Mouse (Mus musculus) heart, embryonic 13.5 days (tissue): ENCODE data around the gene Ctdspl. TPM values are rescaled to one million over a fixed set of nuclear protein-coding genes. Genes with fewer than 3 reads are reported as not detected.
A peak's percentile ranks its signal among the peaks of the same experiment; 100 is the strongest.

ENCODE experiments used
- ATAC-seq: fragments of 200-750 bp; cut with Nextera tagmentation; 2 replicates; pipeline ENCODE4 v1.8.0; 2017; ENCODE audit warnings: moderate TSS enrichment; ENCODE audit not compliant: insufficient number of reproducible peaks, low FRiP score, low TSS enrichment; ENCODE audit errors: extremely low read depth
- H3K27ac ChIP-seq: fragments of 300-500 bp; sonication (generic); replicated peaks from 2 replicates; pipeline ENCODE4 v1.5.1; 2015; ENCODE audit warnings: moderate library complexity, mild to moderate bottlenecking, inconsistent platforms
- H3K27me3 ChIP-seq: fragments of 300-500 bp; sonication (generic); replicated peaks from 2 replicates; pipeline ENCODE4 v1.6.1; 2015; ENCODE audit warnings: mild to moderate bottlenecking, inconsistent platforms
- H3K36me3 ChIP-seq: fragments of 300-500 bp; sonication (generic); 2 replicates; pipeline ENCODE4 v1.6.1; 2015; ENCODE audit warnings: mild to moderate bottlenecking, inconsistent platforms
- H3K4me1 ChIP-seq: fragments of 300-500 bp; sonication (generic); 2 replicates; pipeline ENCODE4 v1.6.1; 2015; ENCODE audit warnings: inconsistent platforms
- H3K4me2 ChIP-seq: fragments of 300-500 bp; sonication (generic); 2 replicates; pipeline ENCODE4 v1.6.1; 2015; ENCODE audit warnings: inconsistent platforms, mild to moderate bottlenecking, moderate library complexity
- H3K4me3 ChIP-seq: fragments of 300-500 bp; sonication (generic); 2 replicates; pipeline ENCODE4 v1.5.1; 2015; ENCODE audit warnings: moderate library complexity, mild to moderate bottlenecking, inconsistent platforms
- H3K9ac ChIP-seq: fragments of 300-500 bp; sonication (generic); 2 replicates; pipeline ENCODE4 v1.6.1; 2015; ENCODE audit warnings: inconsistent platforms, mild to moderate bottlenecking, moderate library complexity
- H3K9me3 ChIP-seq: fragments of 300-500 bp; sonication (generic); 2 replicates; pipeline ENCODE4 v1.6.1; 2016; ENCODE audit warnings: inconsistent platforms
- WGBS: fragments of 180-500 bp; shearing (Covaris S2); methylation state at CpG from one replicate; pipeline ENCODE4 v1.1.7; 2015; ENCODE audit warnings: mixed read lengths; 5-methylcytosine and 5-hydroxymethylcytosine counted together
- polyA plus RNA-seq: library from polyadenylated mRNA; unstranded; fragments of >200 nt; fragmentation: Nextera tagmentation; extraction: Ambion mirVana; gene quantifications from 2 replicates; pipeline ENCODE4 v1.2.1, GENCODE M21; 2015

The Ctdspl gene
- 6.8 and 8.2 TPM in 2 replicates for polyA plus RNA-seq

DNA sequence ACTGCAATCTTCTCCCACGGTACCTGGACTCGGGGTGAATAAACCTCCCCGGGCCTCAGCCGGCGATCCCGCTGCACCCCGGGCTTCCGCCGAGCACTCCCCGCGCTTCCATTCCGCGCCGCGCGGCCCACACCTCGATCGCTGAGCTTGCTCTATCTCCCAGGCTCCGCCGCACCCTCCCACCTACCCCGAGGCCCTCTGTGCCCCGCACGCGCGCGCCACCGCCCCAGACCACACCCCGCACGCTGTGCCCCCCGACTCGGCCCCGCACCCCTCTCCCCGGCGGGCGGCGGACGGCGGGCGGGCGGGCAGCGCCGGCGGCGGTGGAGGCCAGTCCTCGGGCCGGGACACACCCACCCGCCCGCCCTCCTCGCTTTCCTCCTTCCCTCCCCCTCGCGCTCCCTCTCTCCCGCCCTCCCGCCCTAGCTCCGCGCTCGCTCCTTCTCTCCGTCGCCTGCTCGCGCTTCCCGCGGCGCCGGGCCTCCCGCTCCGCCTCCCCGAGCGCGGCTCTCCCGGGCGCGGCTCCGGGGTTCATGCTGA lies at the start of gene Ctdspl:
Gene Ctdspl, plus strand, starts transcription at position 343 of the 540 bp plus-strand sequence.
- Histone ChIP-seq H3K27ac (peak within 1 kb of the TSS; percentile 89), H3K9me3 (no peaks in the 10 kb centered on the region), H3K4me3 (peak within 1 kb of the TSS; percentile 85), H3K9ac (peak within 1 kb of the TSS; percentile 94), H3K4me2 (peak within 1 kb of the TSS; percentile 100), H3K27me3 (no peaks in the 10 kb centered on the region), H3K36me3 (peaks cover 14% of the 10 kb centered on the region), H3K4me1 (peaks cover 41% of the 10 kb centered on the region)
- ATAC-seq, result peak; percentile 26
- whole genome bisulfite sequencing, result under 1% methylated on average over 29 of the region's 73 CpGs

DNA sequence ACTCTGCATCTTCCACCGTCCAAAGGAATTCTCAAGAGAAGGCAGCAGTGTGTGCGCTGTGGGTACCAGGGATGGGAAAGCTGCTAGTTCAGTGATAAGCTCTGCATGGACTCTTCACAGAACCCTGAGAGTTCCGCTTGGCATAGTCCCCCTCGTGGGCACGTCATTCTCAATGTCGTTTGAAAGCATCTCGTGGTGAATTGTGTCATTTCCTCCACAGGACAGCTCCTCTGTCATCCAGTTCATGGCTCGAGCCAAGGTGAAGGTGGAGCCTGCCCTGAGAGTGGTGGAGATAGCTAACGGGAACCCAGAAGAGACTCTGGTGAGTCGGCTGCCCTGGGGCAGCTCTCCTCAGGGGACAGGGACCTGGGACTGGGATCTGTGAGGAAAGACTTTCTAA lies 49.4 kb upstream of the Ctdspl start:
- no peaks in the 10 kb centered on the region for H3K27me3 ChIP-seq
- H3K9ac ChIP-seq, result peak overlapping the region; percentile 37; the same call in 1 of the 2 replicates
- H3K4me1 ChIP-seq, result peaks cover 34% of the 10 kb centered on the region
- H3K4me2 ChIP-seq, result no peak overlapping the region
- H3K9me3 ChIP-seq, result no peaks in the 10 kb centered on the region
- peaks cover 39% of the 10 kb centered on the region for H3K36me3 ChIP-seq
- peak overlapping the region; percentile 44 for H3K27ac ChIP-seq
- no peak overlapping the region for H3K4me3 ChIP-seq
- WGBS, result 48% methylated on average over 10 of the region's 10 CpGs
- no peak for ATAC-seq

DNA sequence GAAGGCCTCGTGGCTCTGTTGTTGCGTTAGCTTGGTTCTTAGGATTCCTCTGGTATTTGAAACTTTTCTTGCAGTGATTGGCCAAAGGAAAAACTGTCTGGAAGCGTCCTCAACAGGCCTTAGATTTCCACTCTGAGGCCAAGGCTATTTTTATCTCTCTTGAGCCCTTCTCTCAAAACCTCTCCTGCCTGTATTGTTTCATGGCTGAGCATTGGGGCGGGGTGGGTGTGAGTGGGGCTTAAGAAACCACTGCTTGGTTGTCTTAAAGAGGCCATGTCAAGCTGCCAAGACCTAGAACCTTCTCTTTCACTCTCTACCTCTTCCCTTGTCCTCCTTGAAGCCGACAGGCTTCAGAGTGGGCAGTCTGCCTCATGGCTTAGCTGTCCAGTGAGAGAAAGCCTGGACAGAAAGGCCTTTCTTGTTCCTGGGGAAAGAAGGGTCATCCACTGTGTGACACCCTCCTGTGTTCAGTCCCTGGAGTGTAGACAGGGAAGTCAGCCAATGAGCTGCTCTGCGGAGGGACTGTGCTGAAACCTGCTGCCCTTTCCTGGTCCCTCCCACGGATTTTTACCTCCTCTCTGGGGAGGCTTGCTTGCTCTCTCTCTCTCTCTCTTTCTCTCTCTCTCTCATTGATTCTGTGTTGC lies 48.8 kb upstream of the Ctdspl start:
- WGBS, result 55% methylated on average over 7 of the region's 7 CpGs
- ATAC-seq, result no peak

DNA sequence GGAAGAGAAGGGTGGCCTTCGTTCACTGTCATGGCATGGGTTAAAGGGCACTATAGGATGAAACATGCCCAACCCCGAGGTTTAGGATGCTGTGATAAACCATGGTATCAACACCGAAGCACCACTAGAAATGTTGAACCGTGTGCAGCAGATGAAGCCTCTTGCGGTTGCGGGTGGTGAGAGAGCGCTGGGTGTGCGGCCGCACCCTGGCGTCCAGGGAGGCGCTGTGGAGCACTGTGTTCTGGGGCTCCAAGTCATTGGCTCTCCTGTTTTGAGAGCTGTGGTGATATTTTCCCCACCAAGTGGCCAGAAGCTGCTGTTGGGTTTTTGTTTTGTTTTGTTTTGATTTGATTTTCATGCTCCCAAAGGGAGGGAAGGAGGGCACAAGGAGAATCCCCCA lies 47.7 kb upstream of the Ctdspl start:
- no peak overlapping the region for H3K27ac ChIP-seq
- no peak overlapping the region for H3K4me3 ChIP-seq
- no peaks in the 10 kb centered on the region for H3K27me3 ChIP-seq
- H3K4me1 ChIP-seq, result peaks cover 34% of the 10 kb centered on the region
- H3K9me3 ChIP-seq, result no peaks in the 10 kb centered on the region
- no peak for ATAC-seq
- H3K36me3 ChIP-seq, result peaks cover 26% of the 10 kb centered on the region
- WGBS, result 87% methylated on average over 11 of the region's 11 CpGs
- no peak overlapping the region for H3K9ac ChIP-seq
- H3K4me2 ChIP-seq, result no peak overlapping the region

More for the DNA sequence above, 48.8 kb upstream of the Ctdspl start:
- H3K27ac ChIP-seq, result peak overlapping the region; percentile 44
- peak overlapping the region; percentile 37; the same call in 1 of the 2 replicates for H3K9ac ChIP-seq
- no peak overlapping the region for H3K4me3 ChIP-seq
- no peak overlapping the region for H3K4me2 ChIP-seq
- peaks cover 34% of the 10 kb centered on the region for H3K4me1 ChIP-seq
- no peaks in the 10 kb centered on the region for H3K27me3 ChIP-seq
- H3K9me3 ChIP-seq, result no peaks in the 10 kb centered on the region
- H3K36me3 ChIP-seq, result peaks cover 33% of the 10 kb centered on the region

DNA sequence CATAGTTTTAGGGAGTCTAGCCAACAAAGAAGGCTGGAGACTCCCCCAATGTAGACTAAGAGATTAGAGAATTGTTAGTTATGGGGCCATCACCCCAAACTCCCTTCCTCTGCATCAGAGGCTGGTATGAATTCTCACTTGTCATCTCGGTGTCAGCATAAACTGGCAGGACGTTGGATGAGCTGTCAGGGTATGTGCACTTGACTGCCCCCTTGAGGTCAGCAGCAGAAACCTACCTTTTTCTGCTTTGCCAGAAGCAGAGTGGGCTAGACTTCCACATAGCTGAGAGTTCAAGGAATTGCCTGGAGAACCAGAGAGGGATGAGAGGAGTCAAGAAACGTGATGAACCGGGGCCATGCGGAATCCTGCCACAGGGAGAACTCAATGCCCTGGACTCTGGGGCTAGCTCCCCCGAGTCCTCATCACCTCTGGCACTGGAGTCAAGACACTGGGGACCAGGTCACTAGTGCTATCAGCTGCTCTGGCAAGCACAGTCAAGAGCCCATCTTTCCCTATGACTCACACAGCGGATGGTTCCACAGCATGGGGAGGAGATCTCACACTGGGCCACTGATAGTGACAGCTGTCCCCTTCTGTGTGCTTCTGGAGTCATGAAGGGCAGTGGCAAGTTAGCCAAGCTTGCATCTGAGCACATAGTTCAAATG lies 44.8 kb upstream of the Ctdspl start:
- Histone ChIP-seq H3K36me3 (peaks cover 26% of the 10 kb centered on the region), H3K9ac (no peak overlapping the region), H3K27me3 (no peaks in the 10 kb centered on the region), H3K4me2 (no peak overlapping the region), H3K4me1 (peaks cover 23% of the 10 kb centered on the region), H3K27ac (no peak overlapping the region), H3K9me3 (no peaks in the 10 kb centered on the region), H3K4me3 (no peak overlapping the region)
- WGBS, result 66% methylated on average over 7 of the region's 7 CpGs
- no peak for ATAC-seq

DNA sequence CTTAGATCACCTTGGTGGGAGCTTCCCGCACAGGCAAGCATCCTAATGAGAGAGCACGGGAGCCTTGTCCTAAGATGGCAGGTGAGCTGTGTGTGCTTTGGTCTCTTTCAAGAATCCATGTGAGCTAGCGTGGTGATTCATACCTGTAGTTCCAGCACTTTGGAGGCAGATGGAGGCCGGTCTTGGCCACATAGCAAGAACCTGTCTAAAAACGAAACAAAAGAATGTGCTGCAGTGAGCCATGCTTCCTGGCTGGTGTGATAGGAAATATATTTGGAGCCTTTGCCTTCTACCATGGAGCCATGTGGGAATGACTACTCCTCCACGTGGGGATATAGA lies 44.3 kb upstream of the Ctdspl start:
- no peak overlapping the region for H3K9ac ChIP-seq
- H3K27me3 ChIP-seq, result no peaks in the 10 kb centered on the region
- ATAC-seq, result no peak
- H3K36me3 ChIP-seq, result peaks cover 26% of the 10 kb centered on the region
- no peak overlapping the region for H3K27ac ChIP-seq
- no peak overlapping the region for H3K4me3 ChIP-seq
- H3K4me1 ChIP-seq, result peaks cover 18% of the 10 kb centered on the region
- H3K9me3 ChIP-seq, result no peaks in the 10 kb centered on the region
- H3K4me2 ChIP-seq, result no peak overlapping the region
- WGBS, result 72% methylated on average over 6 of the region's 6 CpGs

DNA sequence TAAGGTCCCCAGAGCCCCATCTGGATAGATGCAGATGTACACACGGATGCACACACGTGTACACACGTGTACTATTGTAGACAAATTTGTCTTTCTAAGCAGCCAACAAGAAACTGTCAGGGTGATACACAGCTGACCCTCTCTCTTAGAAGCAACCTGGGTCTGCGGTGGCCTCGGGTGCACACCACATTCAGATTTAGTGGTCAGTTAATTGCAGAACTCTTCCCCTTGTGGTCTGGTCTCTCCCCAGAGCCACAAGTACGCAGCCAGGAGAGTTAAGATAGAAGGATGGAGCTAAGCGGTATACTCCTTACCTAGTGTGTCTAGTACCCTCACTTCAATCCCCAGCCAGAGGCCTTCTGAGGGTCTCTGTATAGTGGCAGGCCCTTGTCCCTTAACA lies 43.1 kb upstream of the Ctdspl start:
- Histone ChIP-seq H3K36me3 (peaks cover 33% of the 10 kb centered on the region), H3K27ac (no peak overlapping the region), H3K4me2 (no peak overlapping the region), H3K9me3 (no peaks in the 10 kb centered on the region), H3K4me3 (no peak overlapping the region), H3K9ac (no peak overlapping the region), H3K27me3 (no peaks in the 10 kb centered on the region), H3K4me1 (peaks cover 9% of the 10 kb centered on the region; the same call in 1 of the 2 replicates)
- WGBS, result 83% methylated on average over 7 of the region's 7 CpGs
- no peak for ATAC-seq

DNA sequence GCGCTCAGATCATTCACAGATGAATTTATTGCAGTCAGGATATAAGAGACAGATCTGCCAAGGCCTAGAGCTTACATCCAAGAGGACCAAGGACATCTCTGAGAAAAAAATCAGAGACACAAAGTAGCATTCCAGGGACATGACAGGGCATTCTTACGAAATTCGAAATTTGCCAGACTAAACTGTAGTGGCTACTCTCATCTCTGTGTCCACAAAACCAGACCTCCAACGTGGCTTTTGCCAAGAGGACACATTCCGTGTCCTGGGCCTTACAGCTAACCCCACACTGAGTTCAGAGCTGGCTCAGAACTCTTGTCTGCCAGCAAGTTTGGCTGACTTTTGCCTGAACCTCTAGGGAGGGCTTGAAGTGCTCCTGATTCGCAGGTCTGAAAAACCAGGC lies 40.5 kb upstream of the Ctdspl start:
- no peak for ATAC-seq
- Histone ChIP-seq H3K9ac (no peak overlapping the region), H3K36me3 (peaks cover 30% of the 10 kb centered on the region), H3K4me1 (peaks cover 23% of the 10 kb centered on the region), H3K27ac (no peak overlapping the region), H3K4me3 (no peak overlapping the region), H3K4me2 (no peak overlapping the region), H3K9me3 (no peaks in the 10 kb centered on the region), H3K27me3 (no peaks in the 10 kb centered on the region)
- WGBS, result 63% methylated on average over 6 of the region's 6 CpGs

DNA sequence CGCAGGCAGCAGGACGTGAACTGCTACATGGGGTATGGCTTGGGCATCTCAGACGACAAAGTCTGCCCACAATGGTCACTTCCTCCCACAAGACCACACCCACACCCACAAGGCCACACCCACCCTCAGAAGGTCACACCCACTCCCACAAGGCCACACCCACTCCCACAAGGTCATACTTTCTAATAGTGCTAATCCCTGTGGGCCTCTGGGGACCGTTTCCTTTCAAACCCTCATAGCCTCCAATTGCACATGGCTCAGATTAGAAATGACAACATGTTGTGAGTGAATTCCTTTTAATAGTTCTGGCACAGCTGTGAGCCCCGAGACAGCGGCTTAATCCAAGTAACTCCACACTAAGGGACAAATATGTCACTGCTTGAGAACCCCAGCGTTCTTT lies 39.1 kb upstream of the Ctdspl start:
- 76% methylated on average over 7 of the region's 7 CpGs for WGBS
- H3K9ac ChIP-seq, result no peak overlapping the region
- ATAC-seq, result no peak
- H3K4me1 ChIP-seq, result peaks cover 25% of the 10 kb centered on the region
- H3K9me3 ChIP-seq, result no peaks in the 10 kb centered on the region
- no peak overlapping the region for H3K27ac ChIP-seq
- peaks cover 34% of the 10 kb centered on the region for H3K36me3 ChIP-seq
- no peaks in the 10 kb centered on the region for H3K27me3 ChIP-seq
- H3K4me2 ChIP-seq, result no peak overlapping the region
- no peak overlapping the region for H3K4me3 ChIP-seq

DNA sequence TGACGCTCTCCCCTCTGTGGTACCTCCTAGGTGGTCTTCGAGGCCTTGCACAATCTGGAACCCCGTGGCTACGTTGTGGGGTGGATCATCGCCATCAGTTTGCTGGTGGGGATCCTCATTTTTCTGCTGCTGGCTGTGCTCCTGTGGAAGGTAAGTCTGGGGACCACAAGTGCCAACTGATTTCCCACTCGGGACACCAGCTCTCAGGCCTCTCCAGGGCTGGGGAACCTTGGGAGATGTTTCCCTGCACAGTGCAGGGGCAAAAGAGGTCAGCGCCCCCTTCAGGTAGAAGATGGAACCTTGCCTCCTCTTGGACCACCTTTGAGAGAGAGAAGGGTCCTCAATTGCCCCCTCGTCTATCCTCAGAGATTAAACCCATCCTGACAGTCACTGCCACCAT lies 38.5 kb upstream of the Ctdspl start:
- peaks cover 38% of the 10 kb centered on the region for H3K36me3 ChIP-seq
- no peaks in the 10 kb centered on the region for H3K27me3 ChIP-seq
- H3K4me1 ChIP-seq, result peaks cover 25% of the 10 kb centered on the region
- H3K27ac ChIP-seq, result no peak overlapping the region
- H3K9ac ChIP-seq, result no peak overlapping the region
- ATAC-seq, result no peak
- 87% methylated on average over 8 of the region's 8 CpGs for WGBS
- H3K4me3 ChIP-seq, result no peak overlapping the region
- no peak overlapping the region for H3K4me2 ChIP-seq
- H3K9me3 ChIP-seq, result no peaks in the 10 kb centered on the region

DNA sequence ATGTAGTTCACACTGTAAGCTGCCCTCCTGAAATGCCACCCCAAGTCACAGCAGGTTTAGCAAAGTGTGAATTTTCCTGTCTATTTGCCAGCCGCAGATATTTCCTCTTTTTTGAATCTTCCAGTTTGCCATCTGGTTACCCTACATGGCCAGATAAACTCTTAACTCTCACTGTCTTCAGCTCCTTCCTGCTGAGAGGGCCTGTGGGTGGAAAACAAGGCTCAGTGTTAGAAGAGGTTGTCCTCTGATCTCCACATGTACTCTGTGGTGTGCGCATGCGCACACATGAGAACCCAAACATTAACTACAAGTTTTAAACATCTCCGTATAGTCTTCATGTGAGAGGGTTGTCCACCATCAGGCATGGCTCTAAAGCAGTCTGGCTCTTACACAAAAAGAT lies 36.1 kb upstream of the Ctdspl start:
- WGBS, result 75% methylated on average over 4 of the region's 4 CpGs
- no peak for ATAC-seq
- no peak overlapping the region for H3K4me2 ChIP-seq
- peaks cover 25% of the 10 kb centered on the region for H3K4me1 ChIP-seq
- H3K27me3 ChIP-seq, result no peaks in the 10 kb centered on the region
- H3K4me3 ChIP-seq, result no peak overlapping the region
- peaks cover 32% of the 10 kb centered on the region for H3K36me3 ChIP-seq
- H3K9me3 ChIP-seq, result no peaks in the 10 kb centered on the region
- no peak overlapping the region for H3K9ac ChIP-seq
- H3K27ac ChIP-seq, result peak overlapping the region; percentile 43; the same call in 1 of the 2 replicates

DNA sequence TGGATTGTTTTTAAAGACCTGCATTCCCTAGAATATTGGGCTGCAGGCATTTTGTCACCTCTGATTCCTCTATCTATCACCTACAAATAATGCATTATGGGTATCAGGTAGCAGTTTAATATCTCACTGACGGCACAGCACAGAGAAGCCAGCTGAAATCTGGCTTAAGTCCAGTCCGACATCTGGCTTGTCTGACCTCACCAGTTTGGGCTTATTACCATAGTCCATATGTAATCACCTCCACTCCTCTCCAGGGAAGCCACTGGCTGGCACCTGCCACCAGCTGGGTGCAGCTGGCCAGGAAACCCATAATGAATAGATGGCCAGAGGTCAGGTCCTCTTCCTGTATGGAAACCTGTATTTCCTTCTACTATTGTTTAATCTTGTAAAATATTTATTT lies 35.6 kb upstream of the Ctdspl start:
- H3K4me3 ChIP-seq, result no peak overlapping the region
- peaks cover 25% of the 10 kb centered on the region for H3K4me1 ChIP-seq
- no peaks in the 10 kb centered on the region for H3K9me3 ChIP-seq
- no peaks in the 10 kb centered on the region for H3K27me3 ChIP-seq
- H3K4me2 ChIP-seq, result no peak overlapping the region
- peaks cover 32% of the 10 kb centered on the region for H3K36me3 ChIP-seq
- ATAC-seq, result no peak
- no peak overlapping the region for H3K9ac ChIP-seq
- WGBS, result 59% methylated on average over 2 of the region's 2 CpGs
- H3K27ac ChIP-seq, result no peak overlapping the region
